Mouse (Mus musculus): ENCODE data around the gene 6030408B16Rik. TPM values are rescaled to one million over a fixed set of nuclear protein-coding genes. Genes with fewer than 3 reads are reported as not detected.
"Not testable (repeated sequence)": the region's sequence is repeated elsewhere in the genome, so short reads cannot be mapped to it uniquely, and the experiment has no call there.

The 6030408B16Rik gene
- polyA plus RNA-seq, 1 experiment from 2014 or later, result 0.25 TPM

DNA sequence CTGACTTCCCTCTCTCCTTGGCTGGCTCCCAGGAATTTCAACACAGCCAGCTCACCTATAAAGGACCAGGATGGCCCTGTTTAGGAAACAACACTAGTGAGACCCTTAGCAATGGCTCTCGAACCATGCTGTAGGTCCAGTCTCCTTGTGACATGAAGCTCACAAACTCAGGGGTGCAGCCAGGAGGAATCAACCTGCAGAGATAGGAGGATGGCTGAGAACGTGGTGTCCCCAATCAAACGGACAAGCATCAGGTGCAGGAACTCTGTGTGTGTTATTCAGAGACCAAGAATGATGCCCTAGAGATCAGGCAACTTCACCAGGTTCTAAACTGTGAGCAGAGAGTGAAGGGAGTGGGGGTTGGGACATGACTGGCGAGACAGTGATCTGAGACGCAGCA is 29.1 kb downstream of the 6030408B16Rik start:
- Histone ChIP-seq H3K4me1 (ENCODE audit: control insufficient read depth, insufficient read depth, low read length) (no peaks in the 10 kb centered on the region), H3K4me2 (ENCODE audit: low read length) (no peak overlapping the region), H3K9me3 (replicated peaks; ENCODE audit: control insufficient read depth, low read length) (no peaks in the 10 kb centered on the region), H3K36me3 (ENCODE audit: control insufficient read depth, insufficient read depth, low read length) (no peaks in the 10 kb centered on the region), H3K9ac (ENCODE audit: low read length) (no peak overlapping the region), H3K27ac (ENCODE audit: low read depth, low read length) (no peak overlapping the region), H3K27me3 (replicated peaks; ENCODE audit: control insufficient read depth, insufficient read depth, low read length) (no peaks in the 10 kb centered on the region), H3K4me3 (ENCODE audit: low read depth, low read length) (no peak overlapping the region)
- WGBS, result 84% methylated on average over 5 of the region's 5 CpGs
- ATAC-seq (no peak), DNase-seq (ENCODE audit: low spot score) (no peak)

DNA sequence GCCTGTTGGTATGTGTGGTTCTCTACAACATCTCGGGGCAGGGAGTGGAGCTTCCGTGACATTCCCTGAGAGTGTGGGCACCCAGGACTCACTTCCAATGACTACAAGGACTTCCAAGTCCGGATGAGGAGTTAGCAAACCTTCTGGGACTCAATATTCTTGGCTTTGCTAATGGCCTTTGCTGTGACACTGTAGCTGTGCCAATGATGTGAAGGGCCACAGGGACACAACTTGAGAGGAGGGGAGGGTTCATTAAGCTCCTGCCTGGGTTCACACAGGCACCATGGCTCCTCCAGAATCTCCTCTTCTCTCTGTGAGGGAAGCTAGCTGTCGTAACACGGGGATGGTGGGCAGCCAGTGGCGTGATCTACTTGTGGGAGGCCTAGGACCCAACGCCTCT is 29.6 kb downstream of the 6030408B16Rik start:
- 95% methylated on average over 7 of the region's 7 CpGs for WGBS
- no peak for ATAC-seq

DNA sequence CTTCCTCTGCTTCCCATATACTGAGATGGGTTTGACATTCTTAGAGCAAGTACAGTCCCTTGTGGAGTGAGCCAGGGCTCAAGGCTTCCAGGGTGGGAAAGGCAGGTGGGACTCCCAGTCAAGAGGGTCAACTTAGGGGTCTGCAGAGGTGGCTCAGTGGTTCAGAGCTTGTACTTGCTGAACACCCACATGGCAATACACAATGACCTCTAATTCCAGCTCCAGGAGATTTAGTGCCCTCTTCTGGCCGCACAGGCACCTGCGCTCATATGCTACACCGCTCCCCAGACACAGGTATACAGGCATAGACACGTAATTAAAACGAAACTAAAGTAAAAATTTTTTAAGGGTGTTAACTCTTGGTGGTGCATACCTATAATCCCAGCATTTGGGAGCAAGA is 30.5 kb downstream of the 6030408B16Rik start:
- no peak overlapping the region for H3K4me3 ChIP-seq (ENCODE audit: low read depth, low read length)
- no peak overlapping the region for H3K27ac ChIP-seq (ENCODE audit: low read depth, low read length)
- H3K4me1 ChIP-seq (ENCODE audit: control insufficient read depth, insufficient read depth, low read length), result no peaks in the 10 kb centered on the region
- 95% methylated on average over 5 of the region's 5 CpGs for whole genome bisulfite sequencing
- no peaks in the 10 kb centered on the region for H3K36me3 ChIP-seq (ENCODE audit: control insufficient read depth, insufficient read depth, low read length)
- H3K9me3 ChIP-seq (replicated peaks; ENCODE audit: control insufficient read depth, low read length), result no peaks in the 10 kb centered on the region
- no peak overlapping the region for H3K4me2 ChIP-seq (ENCODE audit: low read length)
- DNase-seq (ENCODE audit: low spot score) (no peak), ATAC-seq (no peak)
- H3K27me3 ChIP-seq (replicated peaks; ENCODE audit: control insufficient read depth, insufficient read depth, low read length), result no peaks in the 10 kb centered on the region
- H3K9ac ChIP-seq (ENCODE audit: low read length), result no peak overlapping the region

More for the DNA sequence above, 29.6 kb downstream of the 6030408B16Rik start:
- no peak for DNase-seq (ENCODE audit: low spot score)
- Histone ChIP-seq H3K4me2 (ENCODE audit: low read length) (no peak overlapping the region), H3K36me3 (ENCODE audit: control insufficient read depth, insufficient read depth, low read length) (no peaks in the 10 kb centered on the region), H3K27me3 (replicated peaks; ENCODE audit: control insufficient read depth, insufficient read depth, low read length) (no peaks in the 10 kb centered on the region), H3K9me3 (replicated peaks; ENCODE audit: control insufficient read depth, low read length) (no peaks in the 10 kb centered on the region), H3K9ac (ENCODE audit: low read length) (no peak overlapping the region), H3K4me3 (ENCODE audit: low read depth, low read length) (no peak overlapping the region), H3K27ac (ENCODE audit: low read depth, low read length) (no peak overlapping the region), H3K4me1 (ENCODE audit: control insufficient read depth, insufficient read depth, low read length) (no peaks in the 10 kb centered on the region)

DNA sequence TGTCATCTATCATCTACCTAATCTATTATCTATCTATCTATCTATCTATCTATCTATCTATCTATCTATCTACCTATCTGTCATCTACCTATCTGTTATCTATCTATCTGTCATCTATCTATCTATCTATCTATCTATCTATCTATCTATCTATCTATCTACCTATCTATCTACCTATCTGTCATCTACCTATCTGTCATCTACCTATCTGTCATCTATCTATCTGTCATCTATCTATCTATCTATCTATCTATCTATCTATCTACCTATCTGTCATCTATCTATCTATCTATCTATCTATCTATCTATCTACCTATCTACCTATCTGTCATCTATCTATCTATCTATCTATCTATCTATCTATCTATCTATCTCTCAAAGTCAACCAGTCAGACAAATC is 31.4 kb downstream of the 6030408B16Rik start:
- not testable (repeated sequence) for DNase-seq (ENCODE audit: low spot score); H3K27ac ChIP-seq (ENCODE audit: low read depth, low read length); H3K27me3 ChIP-seq (replicated peaks; ENCODE audit: control insufficient read depth, insufficient read depth, low read length); H3K9me3 ChIP-seq (replicated peaks; ENCODE audit: control insufficient read depth, low read length); H3K36me3 ChIP-seq (ENCODE audit: control insufficient read depth, insufficient read depth, low read length); H3K4me3 ChIP-seq (ENCODE audit: low read depth, low read length); ATAC-seq; H3K4me1 ChIP-seq (ENCODE audit: control insufficient read depth, insufficient read depth, low read length); H3K9ac ChIP-seq (ENCODE audit: low read length); H3K4me2 ChIP-seq (ENCODE audit: low read length)

DNA sequence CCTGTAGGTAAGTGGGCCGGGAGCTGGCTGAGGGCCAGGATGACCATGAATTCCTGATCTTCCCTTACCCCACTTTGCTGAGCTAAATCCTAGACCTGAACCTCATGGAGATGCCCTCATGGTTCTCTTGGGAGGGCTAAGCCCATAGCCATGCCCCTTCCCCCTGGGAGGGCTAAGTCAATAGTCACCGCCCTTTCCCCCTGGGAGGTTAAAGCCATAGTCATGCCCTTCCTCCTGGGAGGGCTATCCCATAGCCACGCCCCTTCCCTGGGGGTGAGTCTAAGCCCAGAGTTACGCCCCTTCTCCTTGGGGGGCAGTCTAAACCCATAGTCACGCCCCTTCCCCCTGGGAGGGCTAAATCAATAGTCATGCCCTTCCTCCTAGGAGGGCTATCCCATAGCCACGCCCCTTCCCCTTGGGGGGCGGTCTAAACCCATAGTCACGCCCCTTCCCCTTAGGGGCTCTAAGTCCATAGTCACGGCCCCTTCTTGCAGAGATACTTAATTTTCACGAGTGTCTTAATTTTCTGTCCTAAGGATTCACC is 33.1 kb downstream of the 6030408B16Rik start:
- DNase-seq (ENCODE audit: low spot score) (no peak), ATAC-seq (no peak)
- H3K36me3 ChIP-seq (ENCODE audit: control insufficient read depth, insufficient read depth, low read length), result no peaks in the 10 kb centered on the region
- H3K4me2 ChIP-seq (ENCODE audit: low read length), result no peak overlapping the region
- WGBS, result 35% methylated on average over 10 of the region's 10 CpGs
- H3K4me3 ChIP-seq (ENCODE audit: low read depth, low read length), result no peak overlapping the region
- no peaks in the 10 kb centered on the region for H3K27me3 ChIP-seq (replicated peaks; ENCODE audit: control insufficient read depth, insufficient read depth, low read length)
- no peaks in the 10 kb centered on the region for H3K9me3 ChIP-seq (replicated peaks; ENCODE audit: control insufficient read depth, low read length)
- no peak overlapping the region for H3K9ac ChIP-seq (ENCODE audit: low read length)
- H3K27ac ChIP-seq (ENCODE audit: low read depth, low read length), result no peak overlapping the region
- no peaks in the 10 kb centered on the region for H3K4me1 ChIP-seq (ENCODE audit: control insufficient read depth, insufficient read depth, low read length)

DNA sequence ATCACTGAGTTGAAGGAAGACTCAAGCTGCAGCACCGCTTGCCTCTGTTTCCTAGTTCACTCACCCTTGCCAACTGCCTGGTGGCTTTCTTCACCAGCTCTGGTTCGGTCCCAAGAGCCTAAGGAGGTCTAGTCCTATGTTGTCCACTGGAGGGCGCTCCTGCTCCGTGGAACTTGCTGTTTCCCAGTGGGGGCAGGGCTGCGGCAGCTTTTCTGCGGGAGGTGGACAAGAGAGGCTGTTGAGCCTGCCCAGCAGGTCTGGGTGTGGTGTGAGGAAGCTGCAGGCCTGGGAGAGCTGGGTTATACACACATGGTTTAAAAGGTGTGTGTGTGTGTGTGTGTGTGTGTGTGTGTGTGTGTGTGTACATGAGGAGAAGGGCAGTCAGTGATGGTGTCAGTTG is 34.3 kb downstream of the 6030408B16Rik start:
- Histone ChIP-seq H3K27ac (ENCODE audit: low read depth, low read length) (no peak overlapping the region), H3K4me3 (ENCODE audit: low read depth, low read length) (no peak overlapping the region), H3K27me3 (replicated peaks; ENCODE audit: control insufficient read depth, insufficient read depth, low read length) (no peaks in the 10 kb centered on the region), H3K9me3 (replicated peaks; ENCODE audit: control insufficient read depth, low read length) (no peaks in the 10 kb centered on the region), H3K4me2 (ENCODE audit: low read length) (no peak overlapping the region), H3K9ac (ENCODE audit: low read length) (no peak overlapping the region), H3K4me1 (ENCODE audit: control insufficient read depth, insufficient read depth, low read length) (no peaks in the 10 kb centered on the region), H3K36me3 (ENCODE audit: control insufficient read depth, insufficient read depth, low read length) (no peaks in the 10 kb centered on the region)
- 5% methylated on average over 6 of the region's 6 CpGs for WGBS
- DNase-seq (ENCODE audit: low spot score) (peak; percentile 62), ATAC-seq (no peak)

DNA sequence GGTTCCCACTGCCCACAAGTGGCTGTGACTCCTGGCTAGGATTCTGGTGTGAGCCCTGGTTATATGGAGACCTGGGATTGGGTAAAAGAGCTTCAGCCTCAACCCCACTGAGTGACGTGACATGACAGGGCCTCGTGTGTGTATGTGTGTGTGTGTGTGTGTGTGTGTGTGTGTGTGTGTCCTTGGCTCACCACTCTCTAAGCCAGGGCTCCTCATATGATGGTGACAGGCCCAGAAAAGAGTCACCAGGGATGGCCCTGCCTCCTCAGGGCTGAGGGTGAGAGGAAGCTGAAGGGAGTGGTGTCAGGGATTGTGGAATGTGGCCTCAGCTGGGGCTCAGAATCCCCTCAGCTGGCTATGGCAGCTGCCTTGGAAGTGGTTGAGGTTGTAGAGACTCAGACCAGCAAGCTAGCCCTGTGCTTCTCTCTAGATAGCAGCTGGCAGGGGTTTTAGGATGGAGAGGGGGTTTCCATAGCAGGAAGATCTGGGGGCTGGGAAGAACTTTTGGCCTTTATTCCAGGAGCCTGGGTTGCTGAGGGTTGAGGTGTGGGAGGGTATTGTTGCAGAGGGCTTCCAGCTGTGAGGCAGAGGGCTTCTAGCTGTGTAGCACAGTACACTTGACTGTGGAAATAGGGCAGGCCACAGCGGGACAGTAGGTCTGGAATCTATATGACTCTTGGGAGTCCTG is 36.0 kb downstream of the 6030408B16Rik start:
- DNase-seq (ENCODE audit: low spot score), result no peak
- Histone ChIP-seq H3K36me3 (ENCODE audit: control insufficient read depth, insufficient read depth, low read length) (no peaks in the 10 kb centered on the region), H3K27me3 (replicated peaks; ENCODE audit: control insufficient read depth, insufficient read depth, low read length) (no peaks in the 10 kb centered on the region), H3K4me2 (ENCODE audit: low read length) (no peak overlapping the region), H3K4me3 (ENCODE audit: low read depth, low read length) (no peak overlapping the region), H3K9me3 (replicated peaks; ENCODE audit: control insufficient read depth, low read length) (no peaks in the 10 kb centered on the region), H3K27ac (ENCODE audit: low read depth, low read length) (no peak overlapping the region), H3K9ac (ENCODE audit: low read length) (no peak overlapping the region), H3K4me1 (ENCODE audit: control insufficient read depth, insufficient read depth, low read length) (no peaks in the 10 kb centered on the region)
- ATAC-seq, result no peak
- WGBS, result 52% methylated on average over 3 of the region's 3 CpGs

DNA sequence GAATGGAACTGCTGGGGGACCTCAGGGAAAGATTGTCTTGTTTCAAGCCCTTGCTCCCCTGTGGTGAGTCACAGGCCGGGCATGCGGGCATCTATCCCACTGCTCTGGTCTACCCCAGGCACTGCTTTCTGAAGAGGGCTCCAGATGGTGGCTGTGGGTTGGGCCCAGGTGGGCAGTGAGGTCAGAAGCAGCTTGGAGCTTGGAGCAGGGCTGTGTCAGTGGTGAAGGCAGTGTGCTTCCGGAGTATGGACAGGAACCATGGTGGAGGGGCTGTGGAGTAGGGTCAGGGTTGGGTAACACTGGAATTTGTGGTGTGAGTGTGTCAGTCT is 36.5 kb downstream of the 6030408B16Rik start:
- H3K4me3 ChIP-seq (ENCODE audit: low read depth, low read length), result no peak overlapping the region
- no peak overlapping the region for H3K27ac ChIP-seq (ENCODE audit: low read depth, low read length)
- no peaks in the 10 kb centered on the region for H3K4me1 ChIP-seq (ENCODE audit: control insufficient read depth, insufficient read depth, low read length)
- no peak overlapping the region for H3K9ac ChIP-seq (ENCODE audit: low read length)
- no peaks in the 10 kb centered on the region for H3K9me3 ChIP-seq (replicated peaks; ENCODE audit: control insufficient read depth, low read length)
- no peaks in the 10 kb centered on the region for H3K27me3 ChIP-seq (replicated peaks; ENCODE audit: control insufficient read depth, insufficient read depth, low read length)
- WGBS, result 59% methylated on average over 3 of the region's 3 CpGs
- H3K4me2 ChIP-seq (ENCODE audit: low read length), result no peak overlapping the region
- DNase-seq (ENCODE audit: low spot score), result no peak
- ATAC-seq, result no peak
- H3K36me3 ChIP-seq (ENCODE audit: control insufficient read depth, insufficient read depth, low read length), result no peaks in the 10 kb centered on the region

DNA sequence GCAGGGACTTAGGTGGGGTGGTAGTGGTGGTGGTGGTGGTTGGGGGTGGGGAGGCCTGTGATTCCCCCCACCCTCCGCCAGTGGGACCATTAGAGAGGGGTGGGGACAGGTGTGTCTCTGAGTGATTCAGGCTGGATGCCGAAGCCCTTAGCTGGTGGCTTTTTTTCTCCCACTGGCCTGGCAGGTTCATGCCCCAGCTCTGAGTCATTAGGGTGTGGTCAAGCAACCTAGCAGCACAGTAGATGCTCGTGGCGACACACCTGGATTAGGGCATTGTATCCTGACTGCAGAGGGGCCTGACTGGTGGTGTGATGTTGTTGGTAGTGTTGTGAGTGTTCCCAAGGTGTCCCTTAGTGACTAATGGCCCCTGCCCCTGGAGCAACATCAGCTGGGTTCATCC is 38.1 kb downstream of the 6030408B16Rik start:
- H3K4me1 ChIP-seq (ENCODE audit: control insufficient read depth, insufficient read depth, low read length), result no peaks in the 10 kb centered on the region
- no peaks in the 10 kb centered on the region for H3K36me3 ChIP-seq (ENCODE audit: control insufficient read depth, insufficient read depth, low read length)
- H3K4me3 ChIP-seq (ENCODE audit: low read depth, low read length), result no peak overlapping the region
- no peak for ATAC-seq
- H3K9ac ChIP-seq (ENCODE audit: low read length), result no peak overlapping the region
- H3K27me3 ChIP-seq (replicated peaks; ENCODE audit: control insufficient read depth, insufficient read depth, low read length), result no peaks in the 10 kb centered on the region
- no peak overlapping the region for H3K27ac ChIP-seq (ENCODE audit: low read depth, low read length)
- 76% methylated on average over 4 of the region's 4 CpGs for WGBS
- H3K4me2 ChIP-seq (ENCODE audit: low read length), result no peak overlapping the region
- no peak for DNase-seq (ENCODE audit: low spot score)
- no peaks in the 10 kb centered on the region for H3K9me3 ChIP-seq (replicated peaks; ENCODE audit: control insufficient read depth, low read length)
